In genomic region chr16:78452303-78452702, GRCm38 (mm10) we compare ENCODE assay signal across 8 mouse cellular contexts.
DNase-seq lines count a peak whose midpoint lies in the region; ATAC-seq and TF ChIP-seq lines count a peak whose summit lies in the region.
"Had no signal": no experiment of that assay in that cellular context is flagged by ENCODE, and none has a peak within 500 bp of the region (broad histone marks: within the 10 kb centered on the region; RNA-seq: fewer than 3 reads in every experiment).

No protein-coding gene starts in this region.

- no peak overlapping the region for H3K4me2 ChIP-seq in liver, embryonic 12.5 days
- H3K4me2 ChIP-seq in forebrain, postnatal 0 days (ENCODE audit: low read depth) = no peak overlapping the region
- H3K4me2 ChIP-seq: stomach, embryonic 15.5 days had no signal

- ATAC-seq in liver, embryonic 12.5 days = no peak
- peak; percentile 53 for ATAC-seq in forebrain, postnatal 0 days

- WGBS in liver, adult 2 months = 3% methylated on average over 10 of the region's 10 CpGs
- 11% methylated on average over 10 of the region's 10 CpGs for WGBS in liver, embryonic 12.5 days (ENCODE audit: insufficient replicate concordance)
- 3% methylated on average over 10 of the region's 10 CpGs for WGBS in forebrain, postnatal 0 days

- H3K4me1 ChIP-seq in liver, adult 2 months (ENCODE audit: control insufficient read depth, insufficient read depth, low read length) = no peaks in the 10 kb centered on the region
- H3K4me1 ChIP-seq in liver, embryonic 12.5 days = no peaks in the 10 kb centered on the region
- no peaks in the 10 kb centered on the region for H3K4me1 ChIP-seq in forebrain, postnatal 0 days (ENCODE audit: insufficient read depth)
- H3K4me1 ChIP-seq: stomach, embryonic 15.5 days had no signal

- no peaks in the 10 kb centered on the region for H3K36me3 ChIP-seq in liver, adult 2 months (ENCODE audit: control insufficient read depth, insufficient read depth, low read length)
- H3K36me3 ChIP-seq in liver, embryonic 12.5 days = no peaks in the 10 kb centered on the region
- no peaks in the 10 kb centered on the region for H3K36me3 ChIP-seq in forebrain, postnatal 0 days (ENCODE audit: insufficient read depth)
- H3K36me3 ChIP-seq: stomach, embryonic 15.5 days had no signal

- peaks cover 3% of the 10 kb centered on the region for H3K9me3 ChIP-seq in liver, embryonic 12.5 days (replicated peaks)
- no peaks in the 10 kb centered on the region for H3K9me3 ChIP-seq in forebrain, postnatal 0 days (ENCODE audit: low read length)
- H3K9me3 ChIP-seq: stomach, embryonic 15.5 days had no signal

- no peak overlapping the region for H3K27ac ChIP-seq in liver, adult 2 months (replicated peaks; ENCODE audit: insufficient read depth, low read depth, low read length)
- H3K27ac ChIP-seq in liver, embryonic 12.5 days = no peak overlapping the region
- no peak overlapping the region for H3K27ac ChIP-seq in forebrain, postnatal 0 days (ENCODE audit: low read depth, low read length)
- H3K27ac ChIP-seq: stomach, embryonic 15.5 days had no signal

- H3K9ac ChIP-seq in liver, adult 2 months (ENCODE audit: low read depth, low read length) = no peak overlapping the region
- H3K9ac ChIP-seq in liver, embryonic 12.5 days = no peak overlapping the region
- no peak overlapping the region for H3K9ac ChIP-seq in forebrain, postnatal 0 days
- H3K9ac ChIP-seq: stomach, embryonic 15.5 days had no signal

- no peaks in the 10 kb centered on the region for H3K79me2 ChIP-seq in liver, adult 2 months (ENCODE audit: control insufficient read depth, insufficient read depth, low read length)

- peak; percentile 63 for TF ChIP-seq CTCF in liver, adult 2 months (IDR thresholded peaks at IDR 0.05; ENCODE audit: low read depth, low read length)
- peak; percentile 93 for TF ChIP-seq CTCF in forebrain, postnatal 0 days (IDR thresholded peaks at IDR 0.05; ENCODE audit: low read depth)

- H3K27me3 ChIP-seq in liver, adult 2 months (ENCODE audit: control insufficient read depth, insufficient read depth, low read length) = no peaks in the 10 kb centered on the region
- H3K27me3 ChIP-seq in liver, embryonic 12.5 days (replicated peaks) = no peaks in the 10 kb centered on the region
- no peaks in the 10 kb centered on the region for H3K27me3 ChIP-seq in forebrain, postnatal 0 days (ENCODE audit: insufficient read depth, low read length)
- H3K27me3 ChIP-seq: stomach, embryonic 15.5 days had no signal

- H3K4me3 ChIP-seq in liver, adult 2 months (ENCODE audit: insufficient read depth, low read depth, low read length) = no peak overlapping the region
- no peak overlapping the region for H3K4me3 ChIP-seq in liver, embryonic 12.5 days
- H3K4me3 ChIP-seq in forebrain, postnatal 0 days (ENCODE audit: low read depth, low read length) = no peak overlapping the region
- H3K4me3 ChIP-seq: stomach, embryonic 15.5 days had no signal

- intact Hi-C loops in left cerebral cortex, postnatal 4 days (cut with DNase I) = loop anchor here (2.0 to 10.0 kb wide), 3 partner anchors 174 to 502 kb away; no protein-coding TSS in a partner anchor

- TF ChIP-seq POLR2A in liver, adult 2 months (IDR thresholded peaks at IDR 0.05; ENCODE audit: extremely low read depth, insufficient read depth, low read length) = no peak

- DNase-seq in liver, adult 2 months (ENCODE audit: extremely low read depth, low read depth, low spot score) = peak; percentile 81
- DNase-seq in MN1 (ENCODE audit: low spot score) = peak; percentile 54
- peak; percentile 59 for DNase-seq in c-Kit-positive CD71-negative TER-119-negative erythroid progenitor cells, embryonic 14.5 days (ENCODE audit: low read depth)
- peak; percentile 92 for DNase-seq in forebrain, postnatal 0 days
- peak; percentile 35 for DNase-seq in left cerebral cortex, postnatal 4 days
- peak; percentile 54 for DNase-seq in retina, postnatal 7 days (ENCODE audit: low read depth, low spot score)

Comparison
In these comparisons a context has a peak if more than half of its experiments do, and no peak if none do; other contexts are left out.
1. DNase-seq: peak in every context shown above with its lines; median percentile 92 in forebrain, postnatal 0 days; 81 in liver, adult 2 months; 59 in c-Kit-positive CD71-negative TER-119-negative erythroid progenitor cells, embryonic 14.5 days; 54 in MN1; 54 in retina, postnatal 7 days; 35 in left cerebral cortex, postnatal 4 days.